Mouse (Mus musculus) B cell, adult 62 days (primary cell): ENCODE measurements around the gene Dhx9. TPM values are rescaled to one million over a fixed set of nuclear protein-coding genes. Genes with fewer than 3 reads are reported as not detected.

Source experiments
- total RNA-seq: library from RNA; stranded (reverse); gene quantifications from 4 replicates; pipeline ENCODE4 v1.2.4, GENCODE M21; 2023

Dhx9 gene
- total RNA-seq: 380 to 389 TPM (median 388 TPM) in 4 replicates

DNA sequence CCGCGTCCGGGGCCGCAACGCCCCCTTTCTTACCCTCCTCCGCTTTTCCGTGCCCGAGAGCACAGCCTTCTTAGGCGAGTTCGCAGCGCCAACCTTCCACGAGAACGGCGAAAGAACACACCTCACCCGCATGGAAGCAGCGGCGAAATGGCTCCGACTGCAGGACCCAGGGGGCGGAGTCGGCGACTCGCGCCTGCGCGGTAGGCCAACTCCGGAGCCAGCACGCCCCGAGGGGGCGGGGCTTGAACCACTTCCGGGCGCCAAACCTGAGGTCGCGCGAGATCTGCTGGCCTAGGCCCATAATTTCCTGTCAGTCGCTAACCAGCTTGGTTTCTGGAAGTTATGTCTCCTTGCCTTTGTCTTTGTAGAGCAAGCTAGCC lies at the start of gene Dhx9:
Dhx9 (minus strand) TSS at position 161 of the 380 bp plus-strand sequence.

DNA sequence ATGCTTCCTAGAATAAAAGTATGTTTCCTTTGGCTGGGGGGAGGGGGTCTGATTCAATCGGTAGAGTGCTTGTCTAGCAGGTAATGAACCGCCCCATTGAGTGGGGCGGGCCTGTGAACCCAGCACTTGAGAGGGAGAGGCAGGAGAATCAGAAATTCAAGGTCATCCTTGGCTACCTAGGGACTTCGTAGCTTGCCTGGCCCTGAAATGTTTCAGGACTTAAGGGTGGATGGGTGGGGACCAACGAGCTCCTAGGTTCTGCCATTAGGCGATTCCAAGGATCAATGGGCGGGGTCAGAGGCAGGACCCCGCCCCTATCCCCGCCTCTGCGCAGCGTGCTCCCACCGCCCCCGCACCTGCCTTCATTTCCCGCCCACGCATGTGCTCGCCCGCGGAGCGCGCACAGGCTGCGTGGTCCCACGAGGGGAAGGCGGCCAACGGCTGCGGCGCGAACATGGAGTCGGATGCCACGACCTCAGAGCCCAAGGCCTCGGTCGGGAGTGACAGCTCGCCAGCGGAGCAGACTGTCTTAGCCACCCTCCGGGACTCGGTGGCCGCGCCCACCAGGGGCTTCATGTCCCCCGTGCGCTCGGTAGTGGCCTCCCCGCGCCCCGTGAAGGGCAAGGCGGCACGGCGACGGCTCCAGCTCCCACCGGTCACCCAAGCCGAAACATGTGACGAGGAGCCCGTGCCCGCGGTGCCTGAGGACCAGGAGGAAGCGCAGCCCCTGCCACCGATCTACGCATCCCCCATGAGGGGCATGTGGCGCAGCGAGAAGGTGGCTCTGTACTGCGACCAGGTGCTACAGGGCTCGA lies 62.5 kb downstream of the Dhx9 start, which contains the start of gene Shcbp1l:
Shcbp1l (plus strand) TSS at position 393 of the 815 bp plus-strand sequence.

Other genes starting within 250 kb of the Dhx9 start
- 23.0 to 28.4 TPM (median 25.1 TPM) in 4 replicates for gene Lamc1, start 154.9 kb downstream of the Dhx9 start, total RNA-seq
- gene Shcbp1l, start 62.5 kb downstream of the Dhx9 start, total RNA-seq: 1.9 to 3.7 TPM (median 2.2 TPM) in 4 replicates
- gene Npl, start 62.4 kb upstream of the Dhx9 start, total RNA-seq: 0.34 to 0.94 TPM (median 0.53 TPM) in 4 replicates
- gene Rgs8, start 165.4 kb upstream of the Dhx9 start, total RNA-seq: not detected in 4 replicates